Mouse (Mus musculus): ENCODE results near the gene Erv3.

Gene Erv3

GRCm38 (mm10) chr2:131822492-131822891 is 37.1 kb downstream of the Erv3 start:
- DNase-seq (ENCODE audit: low spot score) = no peak

GRCm38 (mm10) chr2:131821708-131821990 is 37.9 kb downstream of the Erv3 start:
- no peak for DNase-seq (ENCODE audit: low spot score)

- DNase-seq (ENCODE audit: low spot score) = peak; percentile 91
Observed at GRCm38 (mm10) chr2:131820932-131821707, 38.4 kb downstream of the Erv3 start.

GRCm38 (mm10) chr2:131820088-131820675 is 39.4 kb downstream of the Erv3 start:
- peak; percentile 89 for DNase-seq (ENCODE audit: low spot score)

GRCm38 (mm10) chr2:131814327-131814726 is 45.2 kb downstream of the Erv3 start:
- no peak for DNase-seq (ENCODE audit: low spot score)

GRCm38 (mm10) chr2:131813437-131813836 is 46.1 kb downstream of the Erv3 start:
- DNase-seq (ENCODE audit: low spot score) = no peak

- DNase-seq (ENCODE audit: low spot score) = peak; percentile 47
Observed at GRCm38 (mm10) chr2:131812480-131813137, 46.9 kb downstream of the Erv3 start.

GRCm38 (mm10) chr2:131811607-131812006 is 47.9 kb downstream of the Erv3 start:
- no peak for DNase-seq (ENCODE audit: low spot score)

DNA sequence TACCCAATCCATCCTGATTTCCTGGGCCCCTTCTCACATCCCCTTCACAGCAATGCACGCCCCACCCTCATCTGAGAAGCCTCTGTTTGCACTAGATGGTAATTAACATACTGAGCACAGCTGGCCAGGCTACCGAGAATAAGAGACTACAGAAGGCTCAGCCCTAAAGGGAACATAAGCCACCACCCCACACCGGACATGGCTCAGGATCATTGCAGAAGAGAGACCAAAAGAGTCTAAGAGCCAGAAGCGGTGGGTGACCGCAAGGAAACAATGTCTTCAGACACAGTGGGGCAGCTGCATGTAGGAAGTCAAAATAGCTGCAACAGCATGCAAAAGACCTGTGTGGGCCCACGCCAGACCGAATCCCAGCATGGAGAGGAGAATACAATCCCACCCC is 50.7 kb downstream of the Erv3 start:
- DNase-seq (ENCODE audit: low spot score) = no peak

DNA sequence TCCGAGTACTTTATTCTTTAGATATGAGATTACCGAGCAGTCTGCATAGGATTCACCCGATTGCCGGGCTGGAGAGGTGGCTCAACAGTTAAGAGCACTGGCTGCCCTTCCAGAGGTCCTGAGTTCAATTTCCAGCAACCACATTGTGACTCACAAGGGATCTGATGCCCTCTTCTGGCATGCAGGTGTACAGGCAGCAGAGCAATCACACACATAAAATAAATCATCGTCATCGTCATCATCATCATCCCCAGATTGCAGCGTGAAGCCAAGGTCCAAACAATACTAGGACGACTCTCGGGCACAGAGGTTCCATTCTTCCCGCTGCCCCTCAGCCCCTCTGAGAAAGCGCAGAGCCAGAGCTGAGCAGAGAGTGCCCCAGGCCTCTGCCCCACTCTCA is 51.9 kb downstream of the Erv3 start:
- DNase-seq (ENCODE audit: low spot score) = no peak

DNA sequence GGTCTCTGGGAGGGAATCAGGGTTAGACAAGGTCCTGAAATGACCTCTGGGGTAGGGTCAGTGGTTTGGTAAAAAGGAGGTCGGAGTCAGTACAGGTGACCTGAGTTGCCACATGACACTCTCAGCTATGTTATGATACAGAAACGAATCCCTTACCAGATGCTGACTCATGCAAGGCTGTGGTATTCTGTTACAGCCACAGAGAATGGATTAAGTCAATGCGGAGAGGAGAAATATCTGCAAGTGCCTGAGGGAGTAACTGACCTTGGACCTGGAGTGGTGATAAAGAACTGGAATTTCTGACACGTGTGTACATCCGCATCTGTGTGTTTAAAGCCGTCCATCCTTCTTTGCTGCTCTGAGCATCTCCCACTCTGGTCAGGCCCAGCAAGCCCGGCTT is 52.7 kb downstream of the Erv3 start:
- DNase-seq (ENCODE audit: low spot score) = no peak

DNA sequence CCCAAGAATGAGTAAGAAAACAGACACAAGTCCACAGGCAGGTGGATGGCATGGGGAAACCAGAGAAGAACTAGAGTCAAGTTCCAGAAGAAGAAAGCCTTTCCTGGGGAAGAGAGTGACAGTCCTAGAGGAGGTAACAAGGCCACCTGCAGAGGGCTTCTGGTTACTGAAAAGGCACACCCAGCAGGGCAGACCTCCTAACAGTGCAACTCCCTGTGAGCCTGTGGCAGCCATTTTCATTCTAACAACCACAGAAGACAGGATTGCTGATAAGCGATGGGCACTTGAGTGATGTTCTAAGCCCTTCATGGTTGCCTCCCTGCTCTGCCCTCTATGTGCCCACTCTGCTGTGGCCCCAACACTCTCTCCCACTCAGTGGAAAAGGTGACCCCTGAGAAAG is 54.2 kb downstream of the Erv3 start:
- DNase-seq (ENCODE audit: low spot score) = no peak

GRCm38 (mm10) chr2:131803801-131804200 is 55.7 kb downstream of the Erv3 start:
- DNase-seq (ENCODE audit: low spot score) = no peak

Measured in c-Kit-positive CD71-positive TER-119-positive erythroid progenitor cells, embryonic 14.5 days (primary cell).